Comparison of ENCODE assay signal across 31 mouse cellular contexts in genomic region chr2:60821635-60822034, GRCm38 (mm10).
DNase-seq lines count a peak whose midpoint lies in the region; ATAC-seq and TF ChIP-seq lines count a peak whose summit lies in the region.
"Had no signal": no experiment of that assay in that cellular context is flagged by ENCODE, and none has a peak within 500 bp of the region (broad histone marks: within the 10 kb centered on the region; RNA-seq: fewer than 3 reads in every experiment).

No protein-coding gene starts in this region.

- dilution Hi-C loops in CH12.LX (cut with MboI; ENCODE audit: extremely low pct_ligation_motif_present, extremely low pct_unique_long_range_greater_than_20kb, low sequenced_read_pairs): no loop called here

- H3K9ac ChIP-seq in liver, embryonic 16.5 days (ENCODE audit: low read depth, low read length): no peak overlapping the region
- no peak overlapping the region for H3K9ac ChIP-seq in CH12.LX (ENCODE audit: insufficient read depth, low read depth)
- H3K9ac ChIP-seq: embryonic facial prominence, embryonic 15.5 days; forebrain, embryonic 13.5 days; hindbrain, embryonic 13.5 days; kidney, embryonic 15.5 days; limb, embryonic 13.5 days; liver, embryonic 13.5 days; lung, embryonic 14.5 days; neural tube, embryonic 15.5 days had no signal

- H3K4me1 ChIP-seq in liver, embryonic 16.5 days (ENCODE audit: control insufficient read depth, low read depth, low read length): no peaks in the 10 kb centered on the region
- H3K4me1 ChIP-seq in CH12.LX (ENCODE audit: control insufficient read depth in 1 of 2, insufficient read depth in 2 of 2): peaks cover 8 to 33% of the 10 kb centered on the region in 2 experiments

- no peaks in the 10 kb centered on the region for H3K27me3 ChIP-seq in liver, embryonic 16.5 days (ENCODE audit: control insufficient read depth, insufficient read depth, low read depth, low read length)
- no peaks in the 10 kb centered on the region for H3K27me3 ChIP-seq in CH12.LX (replicated peaks)
- H3K27me3 ChIP-seq: embryonic facial prominence, embryonic 15.5 days; hindbrain, embryonic 13.5 days; kidney, embryonic 15.5 days; limb, embryonic 13.5 days; liver, embryonic 13.5 days; neural tube, embryonic 15.5 days; Patski had no signal

- no peak for TF ChIP-seq RAD21 in CH12.LX (IDR thresholded peaks at IDR 0.05; ENCODE audit: low read depth, low read length)

- H3K27ac ChIP-seq in liver, embryonic 16.5 days (ENCODE audit: low read length): no peak overlapping the region
- no peak overlapping the region for H3K27ac ChIP-seq in CH12.LX (ENCODE audit: insufficient read depth, low read depth)
- H3K27ac ChIP-seq: embryonic facial prominence, embryonic 10.5 days; embryonic facial prominence, embryonic 15.5 days; forebrain, embryonic 13.5 days; hindbrain, embryonic 13.5 days; kidney, embryonic 15.5 days; left cerebral cortex, adult 2 months; limb, embryonic 13.5 days; liver, embryonic 13.5 days; neural tube, embryonic 15.5 days; stomach, postnatal 0 days had no signal

- 55% methylated on average over 3 of the region's 3 CpGs for WGBS in liver, embryonic 16.5 days (ENCODE audit: insufficient replicate concordance)

- 0 out of 2 replicates have a peak, but pooled peaks have one; percentile 16 for ATAC-seq in liver, embryonic 16.5 days (ENCODE audit: low read depth)
- ATAC-seq in hematopoietic stem cell, adult 5-6 weeks (replicated peaks in 1 of 2; ENCODE audit: insufficient read depth in 1 of 2, low FRiP score in 2 of 2, low TSS enrichment in 1 of 2, low read depth in 1 of 2, poor library complexity in 2 of 2, severe bottlenecking in 2 of 2): peak; percentile 59 to 64
- 0 out of 2 replicates have a peak, but pooled peaks have one; percentile 26 for ATAC-seq in neutrophil, adult 5-6 weeks (ENCODE audit: extremely low read depth, insufficient number of reproducible peaks, low FRiP score, poor library complexity, severe bottlenecking)
- ATAC-seq: forebrain, embryonic 13.5 days; intestine, postnatal 0 days; Patski had no signal

- in situ Hi-C loops in CH12.LX (cut with MboI; ENCODE audit: low pct_ligation_motif_present, low pct_unique_long_range_greater_than_20kb, low sequenced_read_pairs): no loop called here

- no peak for TF ChIP-seq POLR2A in CH12.LX (IDR thresholded peaks at IDR 0.05; ENCODE audit: low read depth, low read length)

- DNase-seq in liver: no peak
- peak; percentile 56 for DNase-seq in CH12.LX (ENCODE audit: extremely low read depth)
- DNase-seq in left cerebral cortex, postnatal 36 days (ENCODE audit: low spot score in 2 of 2): no peak
- no peak for DNase-seq in right cerebral cortex, adult 18-20 months
- DNase-seq: adrenal gland, postnatal 14 days; cerebellum, adult 18-20 months; cerebellum, postnatal 10 days; gastrocnemius, postnatal 36 days; heart, postnatal 36 days; kidney, postnatal 25 days; liver, embryonic 13.5 days; lung, embryonic 14.5 days; lung, postnatal 36 days; midbrain, embryonic 14.5 days; spleen, adult 18-20 months; thymus, adult 18-20 months; thymus, postnatal 25 days had no signal

- TF ChIP-seq CTCF in CH12.LX (conservative IDR thresholded peaks at IDR 0.05 in 1 of 2, IDR thresholded peaks at IDR 0.05 in 1 of 2; ENCODE audit: low read depth in 2 of 2, low read length in 2 of 2): no peak

- peak; percentile 82 for TF ChIP-seq EP300 in CH12.LX (IDR thresholded peaks at IDR 0.05; ENCODE audit: low read length)

- no peaks in the 10 kb centered on the region for H3K36me3 ChIP-seq in liver, embryonic 16.5 days (ENCODE audit: control insufficient read depth, insufficient read depth)
- peaks cover 0 to 12% of the 10 kb centered on the region in 2 experiments for H3K36me3 ChIP-seq in CH12.LX (replicated peaks in 1 of 2; ENCODE audit: control insufficient read depth in 1 of 2, insufficient read depth in 1 of 2, low read length in 1 of 2)
- H3K36me3 ChIP-seq: embryonic facial prominence, embryonic 15.5 days; hindbrain, embryonic 13.5 days; kidney, embryonic 15.5 days; limb, embryonic 13.5 days; neural tube, embryonic 15.5 days had no signal

- no peak overlapping the region for H3K4me3 ChIP-seq in liver, embryonic 16.5 days (ENCODE audit: low read depth, low read length)
- no peak overlapping the region for H3K4me3 ChIP-seq in CH12.LX (replicated peaks in 1 of 3; ENCODE audit: low read depth in 2 of 3, low read length in 2 of 3, poor library complexity in 1 of 3)
- H3K4me3 ChIP-seq: embryonic facial prominence, embryonic 10.5 days; embryonic facial prominence, embryonic 15.5 days; forebrain, embryonic 13.5 days; hindbrain, embryonic 13.5 days; kidney, embryonic 15.5 days; left cerebral cortex, adult 2 months; limb, embryonic 13.5 days; liver, embryonic 13.5 days; neural tube, embryonic 15.5 days had no signal

- no peaks in the 10 kb centered on the region for H3K79me2 ChIP-seq in CH12.LX (replicated peaks; ENCODE audit: control insufficient read depth, extremely low read depth, insufficient read depth, poor library complexity, severe bottlenecking)

- H3K4me2 ChIP-seq in liver, embryonic 16.5 days (ENCODE audit: low read depth, low read length): no peak overlapping the region
- H3K4me2 ChIP-seq in CH12.LX (ENCODE audit: insufficient read depth, low read depth, poor library complexity, severe bottlenecking): 0 out of 2 replicates have a peak overlapping the region, but pooled peaks have one; percentile 4
- H3K4me2 ChIP-seq: embryonic facial prominence, embryonic 15.5 days; forebrain, embryonic 13.5 days; hindbrain, embryonic 13.5 days; kidney, embryonic 15.5 days; limb, embryonic 13.5 days; liver, embryonic 13.5 days; lung, embryonic 14.5 days; neural tube, embryonic 15.5 days had no signal

- H3K9me3 ChIP-seq in liver, embryonic 16.5 days (replicated peaks; ENCODE audit: control insufficient read depth, low read length): no peaks in the 10 kb centered on the region
- H3K9me3 ChIP-seq in CH12.LX (replicated peaks; ENCODE audit: low read length): no peaks in the 10 kb centered on the region
- H3K9me3 ChIP-seq: embryonic facial prominence, embryonic 10.5 days; embryonic facial prominence, embryonic 15.5 days; forebrain, embryonic 13.5 days; hindbrain, embryonic 13.5 days; kidney, embryonic 15.5 days; limb, embryonic 13.5 days; liver, embryonic 13.5 days; neural tube, embryonic 15.5 days had no signal

- intact Hi-C loops in left cerebral cortex, postnatal 36 days (cut with DNase I): no loop called here

TF ChIP-seq in CH12.LX, 34 proteins besides CTCF, POLR2A, EP300 and RAD21:
- TF ChIP-seq CHD2 (IDR thresholded peaks at IDR 0.05; ENCODE audit: low read length) (no peak), MAFK (IDR thresholded peaks at IDR 0.05; ENCODE audit: insufficient replicate concordance, low read length) (peak; percentile 94), ZMIZ1 (IDR thresholded peaks at IDR 0.05; ENCODE audit: low read depth, low read length) (no peak), PAX5 (IDR thresholded peaks at IDR 0.05; ENCODE audit: low read length) (no peak), E2F4 (IDR thresholded peaks at IDR 0.05; ENCODE audit: insufficient replicate concordance, low read depth, low read length) (no peak), KAT2A (IDR thresholded peaks at IDR 0.05; ENCODE audit: insufficient replicate concordance, low read length) (no peak), NELFE (IDR thresholded peaks at IDR 0.05; ENCODE audit: low read depth, low read length) (no peak), MXI1 (IDR thresholded peaks at IDR 0.05; ENCODE audit: low read depth, low read length) (0 out of 2 replicates have a peak, but pooled peaks have one; percentile 22), ZNF384 (IDR thresholded peaks at IDR 0.05; ENCODE audit: low read depth, low read length) (no peak), JUN (IDR thresholded peaks at IDR 0.05; ENCODE audit: insufficient read depth, low read depth, low read length) (no peak), MAX (IDR thresholded peaks at IDR 0.05; ENCODE audit: low read length) (no peak), TBP (conservative IDR thresholded peaks at IDR 0.05; ENCODE audit: low read depth, low read length) (no peak), SIN3A (IDR thresholded peaks at IDR 0.05; ENCODE audit: low read length) (no peak), ETS1 (conservative IDR thresholded peaks at IDR 0.05; ENCODE audit: low read depth, low read length) (peak; percentile 44; the same call in 1 of the 2 replicates), MYC (IDR thresholded peaks at IDR 0.05; ENCODE audit: low read depth, low read length) (0 out of 2 replicates have a peak, but pooled peaks have one; percentile 35), NRF1 (IDR thresholded peaks at IDR 0.05; ENCODE audit: low read depth, low read length) (no peak), ZKSCAN1 (IDR thresholded peaks at IDR 0.05; ENCODE audit: borderline replicate concordance, low read depth, low read length) (no peak), IRF4 (IDR thresholded peaks at IDR 0.05; ENCODE audit: low read depth, low read length) (peak; percentile 93), ELF1 (IDR thresholded peaks at IDR 0.05; ENCODE audit: low read depth, low read length) (no peak), JUND (conservative IDR thresholded peaks at IDR 0.05; ENCODE audit: low read depth, low read length) (0 out of 2 replicates have a peak, but pooled peaks have one; percentile 17), USF1 (IDR thresholded peaks at IDR 0.05; ENCODE audit: low read depth, low read length) (no peak), TCF12 (IDR thresholded peaks at IDR 0.05; ENCODE audit: low read depth, low read length) (no peak)
TF ChIP-seq in CH12.LX: peak in this region for 6.
